Mouse (Mus musculus) testis, adult 2 months (tissue): ENCODE results near the gene Tceal3.

Experiments
- CTCF ChIP-seq: fragments of 200-500 bp; IDR thresholded peaks from 2 replicates; pipeline ENCODE4 v1.5.1; 2012; ENCODE audit warnings: low read depth, mild to moderate bottlenecking, inconsistent platforms, low read length, moderate library complexity; ENCODE audit not compliant: control insufficient read depth, insufficient read depth, insufficient replicate concordance
- POLR2A ChIP-seq: fragments of 200-500 bp; IDR thresholded peaks from 2 replicates; pipeline ENCODE4 v1.6.1; 2012; ENCODE audit warnings: low read depth, mild to moderate bottlenecking, inconsistent platforms, low read length, moderate library complexity; ENCODE audit not compliant: control insufficient read depth

DNA sequence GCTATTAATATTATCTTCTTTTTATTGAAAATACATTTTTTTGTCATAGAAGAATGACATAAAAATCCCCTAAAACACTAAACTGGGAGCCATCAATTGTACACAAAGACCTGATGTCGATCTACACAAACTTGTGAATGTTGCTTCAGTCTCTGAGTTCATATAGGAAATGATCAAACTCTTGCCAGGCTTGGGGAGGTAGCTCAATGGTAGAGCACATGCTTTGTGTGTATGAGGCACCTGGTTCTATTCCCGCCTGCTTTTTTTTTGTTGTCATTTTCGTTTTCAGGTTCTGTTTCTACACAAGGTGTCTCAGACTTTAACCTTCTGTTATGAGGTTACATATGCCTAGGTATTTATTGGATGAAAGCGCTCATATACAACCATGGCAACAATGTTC lies 16.3 kb downstream of the Tceal3 start:
- TF ChIP-seq POLR2A (no peak), CTCF (no peak)
